ENCODE assay signal across 21 mouse cellular contexts in the genomic region with DNA sequence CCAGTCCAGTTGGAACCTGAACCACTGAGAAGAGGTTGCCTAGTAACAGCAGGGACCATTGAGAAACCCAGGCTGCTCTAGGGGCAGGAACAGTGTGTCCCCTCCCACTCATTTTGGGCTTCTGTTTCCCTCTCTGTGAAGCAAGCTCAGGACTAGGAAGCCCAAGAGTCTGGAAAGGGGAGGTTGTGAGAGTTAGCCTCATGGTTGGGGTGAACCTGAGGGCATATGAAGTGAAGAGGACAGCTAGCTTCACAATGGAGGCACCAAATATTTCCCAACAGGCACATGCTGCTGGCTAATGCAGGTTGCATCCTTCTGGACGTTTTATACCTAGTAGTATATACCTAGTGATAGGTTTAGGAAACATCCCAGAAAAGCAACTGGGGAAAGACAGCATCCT.
DNase-seq lines count a peak whose midpoint lies in the region; ATAC-seq lines count a peak whose summit lies in the region.
"Had no signal": no experiment of that assay in that cellular context is flagged by ENCODE, and none has a peak within 500 bp of the region (broad histone marks: within the 10 kb centered on the region; RNA-seq: fewer than 3 reads in every experiment).

No protein-coding gene starts in this region.

- H3K4me1 ChIP-seq in midbrain, embryonic 11.5 days (ENCODE audit: control insufficient read depth, insufficient read depth, low read length): no peaks in the 10 kb centered on the region
- no peaks in the 10 kb centered on the region for H3K4me1 ChIP-seq in midbrain, embryonic 14.5 days (ENCODE audit: control insufficient read depth, insufficient read depth, low read length)
- H3K4me1 ChIP-seq: embryonic facial prominence, embryonic 10.5 days; embryonic facial prominence, embryonic 12.5 days; forebrain, embryonic 13.5 days had no signal

- no peak for ATAC-seq in midbrain, embryonic 11.5 days (ENCODE audit: low FRiP score)
- no peak for ATAC-seq in midbrain, embryonic 14.5 days (ENCODE audit: low FRiP score, low TSS enrichment)
- ATAC-seq: activated CD4-positive, CD25-positive, alpha-beta regulatory T cell, adult 4 months; forebrain, embryonic 13.5 days; forebrain, embryonic 16.5 days had no signal

- H3K9ac ChIP-seq in midbrain, embryonic 11.5 days (ENCODE audit: low read length): no peak overlapping the region
- no peak overlapping the region for H3K9ac ChIP-seq in midbrain, embryonic 14.5 days (replicated peaks; ENCODE audit: low read length)
- H3K9ac ChIP-seq: embryonic facial prominence, embryonic 12.5 days; forebrain, embryonic 13.5 days had no signal

- H3K27ac ChIP-seq in midbrain, embryonic 11.5 days (ENCODE audit: low read depth, low read length): no peak overlapping the region
- H3K27ac ChIP-seq in midbrain, embryonic 14.5 days (replicated peaks; ENCODE audit: low read depth, low read length): no peak overlapping the region
- H3K27ac ChIP-seq: embryonic facial prominence, embryonic 10.5 days; embryonic facial prominence, embryonic 12.5 days; forebrain, embryonic 13.5 days had no signal

- 81% methylated on average over 1 of the region's 1 CpGs for WGBS in midbrain, embryonic 11.5 days
- whole genome bisulfite sequencing in midbrain, embryonic 14.5 days: 87% methylated on average over 1 of the region's 1 CpGs

- H3K36me3 ChIP-seq in midbrain, embryonic 11.5 days (ENCODE audit: control insufficient read depth, insufficient read depth, low read length): peaks cover 7% of the 10 kb centered on the region; the same call in 1 of the 2 replicates
- H3K36me3 ChIP-seq in midbrain, embryonic 14.5 days (ENCODE audit: control insufficient read depth, insufficient read depth, low read length): peaks cover 59% of the 10 kb centered on the region

- no peaks in the 10 kb centered on the region for H3K27me3 ChIP-seq in midbrain, embryonic 11.5 days (ENCODE audit: control insufficient read depth, insufficient read depth, low read length)
- H3K27me3 ChIP-seq in midbrain, embryonic 14.5 days (ENCODE audit: control insufficient read depth, insufficient read depth, low read length): no peaks in the 10 kb centered on the region
- H3K27me3 ChIP-seq: embryonic facial prominence, embryonic 12.5 days; forebrain, embryonic 13.5 days had no signal

- peak; percentile 64 for DNase-seq in heart, adult 11 months
- DNase-seq in heart, postnatal 14 days: no peak
- peak; percentile 53 for DNase-seq in midbrain, embryonic 11.5 days (ENCODE audit: low spot score, missing footprints)
- DNase-seq in midbrain, embryonic 14.5 days: no peak
- DNase-seq in R1 (ENCODE audit: low read depth, low spot score): peak; percentile 41
- peak; percentile 12 for DNase-seq in brain, adult 2 months (ENCODE audit: low read depth, low spot score)
- no peak for DNase-seq in embryo, embryonic 10 days (ENCODE audit: low spot score)
- DNase-seq: adrenal gland, adult 8-10 months; adrenal gland, postnatal 14 days; adrenal gland, postnatal 36 days; cerebellum, adult 11 months; cerebellum, adult 18-20 months; cerebellum, adult 8-10 months; cerebellum, adult 9-11 months; cerebellum, postnatal 14 days; cerebellum, postnatal 36 days had no signal

- H3K4me3 ChIP-seq in midbrain, embryonic 11.5 days (ENCODE audit: low read depth, low read length): no peak overlapping the region
- H3K4me3 ChIP-seq in midbrain, embryonic 14.5 days (replicated peaks; ENCODE audit: low read depth, low read length): no peak overlapping the region
- H3K4me3 ChIP-seq: embryonic facial prominence, embryonic 10.5 days; embryonic facial prominence, embryonic 12.5 days; forebrain, embryonic 13.5 days had no signal

- no peaks in the 10 kb centered on the region for H3K9me3 ChIP-seq in midbrain, embryonic 11.5 days (ENCODE audit: control insufficient read depth, low read length)
- H3K9me3 ChIP-seq in midbrain, embryonic 14.5 days (ENCODE audit: control insufficient read depth, low read length): no peaks in the 10 kb centered on the region
- H3K9me3 ChIP-seq: embryonic facial prominence, embryonic 10.5 days; embryonic facial prominence, embryonic 12.5 days; forebrain, embryonic 13.5 days had no signal

- no peak overlapping the region for H3K4me2 ChIP-seq in midbrain, embryonic 11.5 days
- no peak overlapping the region for H3K4me2 ChIP-seq in midbrain, embryonic 14.5 days (ENCODE audit: low read length)
- H3K4me2 ChIP-seq: embryonic facial prominence, embryonic 12.5 days; forebrain, embryonic 13.5 days had no signal

- intact Hi-C loops in heart, postnatal 14 days (cut with DNase I): no loop called here

Comparison
In these comparisons a context has a peak if more than half of its experiments do, and no peak if none do; other contexts are left out.
1. DNase-seq: peak in heart, adult 11 months (single experiment), midbrain, embryonic 11.5 days (single experiment), R1 (single experiment) and brain, adult 2 months (single experiment); none in heart, postnatal 14 days (0 of 2), midbrain, embryonic 14.5 days (single experiment) and embryo, embryonic 10 days (single experiment).